Mouse (Mus musculus): ENCODE measurements around the gene Snx9.

DNA sequence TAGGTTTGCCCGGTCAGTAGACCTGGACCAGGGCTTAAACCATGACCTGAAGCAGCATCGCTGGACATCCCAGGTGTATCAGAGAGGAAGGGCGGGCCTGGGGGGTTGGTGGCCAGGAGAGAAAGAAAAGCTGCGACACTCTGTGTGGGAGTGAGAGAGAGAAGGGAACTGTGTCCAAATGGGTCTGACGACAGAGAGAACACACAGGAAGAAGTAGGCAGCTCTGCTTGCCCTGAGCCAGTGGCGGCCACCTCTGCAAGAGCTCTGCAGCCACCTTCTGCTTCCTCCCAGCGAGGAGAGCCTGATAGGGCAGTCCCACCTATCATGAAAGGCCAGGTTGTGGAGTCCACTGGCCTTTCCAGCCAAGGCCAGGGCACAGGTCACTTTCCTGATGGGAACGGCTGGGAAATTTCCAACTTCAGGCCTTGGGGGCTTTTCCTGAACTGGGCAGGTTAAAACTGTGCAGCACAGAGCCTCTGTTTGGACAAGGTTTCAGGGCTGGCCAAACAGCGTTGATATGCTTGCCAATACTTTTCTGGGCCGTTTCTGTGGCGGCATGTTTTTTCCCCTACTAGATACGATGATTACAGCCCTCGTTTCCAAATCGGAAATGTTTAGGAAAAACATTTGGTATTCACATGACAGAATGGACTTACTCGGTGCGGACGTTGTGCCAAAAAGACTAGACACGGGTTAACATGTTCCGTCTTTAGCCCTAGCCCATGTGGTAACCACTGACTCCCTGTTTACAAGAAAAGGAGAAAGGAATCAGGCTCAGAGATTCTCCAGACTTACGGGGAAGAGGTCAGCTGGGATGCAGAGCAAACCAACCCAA, 135.3 kb downstream of the Snx9 start:
- TF ChIP-seq CTCF (conservative IDR thresholded peaks at IDR 0.05; ENCODE audit: low read length), result no peak
- TF ChIP-seq NANOG (IDR thresholded peaks at IDR 0.05; ENCODE audit: borderline replicate concordance, low read length), result no peak
- TF ChIP-seq POU5F1 (IDR thresholded peaks at IDR 0.05; ENCODE audit: borderline replicate concordance, low read length), result no peak

All from E14TG2a.4 (cell line).